Mouse (Mus musculus) ovary, adult 18-20 months (tissue): ENCODE data around the gene Nxt1.

ENCODE experiments used
- DNase-seq: peaks from one replicate; pipeline ENCODE4 v3.0.0; 2022; ENCODE audit warnings: low spot score, mixed read lengths

Gene Nxt1

DNA sequence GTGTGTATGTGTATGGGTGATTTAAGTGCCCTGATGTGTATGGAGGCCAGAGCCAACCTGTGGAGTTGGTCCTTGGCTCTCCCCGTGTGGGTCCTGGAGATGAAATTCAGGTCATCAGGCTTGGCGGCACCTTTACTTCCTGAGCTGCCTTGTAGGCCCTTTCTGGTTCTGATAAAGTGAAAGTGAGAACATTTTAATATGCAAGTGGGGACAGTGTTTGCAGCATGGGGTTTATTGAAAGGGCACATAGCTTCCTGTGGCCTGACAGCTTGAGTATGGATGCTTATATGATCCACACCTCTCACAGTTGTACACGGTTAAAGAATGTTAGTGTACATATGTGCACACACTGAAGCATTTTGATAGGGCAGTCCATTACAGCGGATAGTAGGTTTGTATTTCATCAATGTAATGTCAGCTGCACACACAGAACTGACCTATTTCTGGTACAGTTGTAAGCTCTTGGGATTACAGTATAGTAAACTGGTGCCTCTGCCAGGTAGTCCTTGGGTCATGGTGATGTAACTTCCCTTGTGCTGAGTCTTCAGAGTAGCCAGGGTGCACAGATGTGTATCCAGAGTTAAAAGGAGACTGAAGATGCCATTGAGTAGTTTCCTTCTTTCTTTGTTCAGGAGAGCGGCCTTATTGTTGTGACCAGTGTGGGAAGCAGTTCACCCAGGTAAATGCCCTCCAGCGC, 17.2 kb downstream of the Nxt1 start:
- DNase-seq: no peak

DNA sequence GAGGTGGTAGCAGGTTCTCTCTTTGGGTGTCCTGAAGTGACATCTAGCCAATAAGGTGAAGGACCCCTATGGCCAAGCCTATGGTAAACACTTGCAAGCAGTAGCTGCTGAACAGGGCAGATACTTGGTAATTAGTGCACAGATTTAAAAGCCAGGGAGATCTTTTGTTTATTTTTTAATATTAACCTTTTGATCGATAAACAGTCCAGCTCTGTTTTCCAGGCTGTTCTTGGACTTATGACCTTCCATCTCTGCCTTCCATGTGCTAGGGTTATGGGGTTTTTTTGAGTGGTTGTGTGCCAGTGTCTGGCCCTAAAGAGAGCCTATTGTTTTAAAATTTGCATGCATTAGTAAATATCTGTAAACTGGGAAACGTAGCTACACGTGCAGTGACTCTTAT, 17.9 kb downstream of the Nxt1 start:
- DNase-seq: no peak

DNA sequence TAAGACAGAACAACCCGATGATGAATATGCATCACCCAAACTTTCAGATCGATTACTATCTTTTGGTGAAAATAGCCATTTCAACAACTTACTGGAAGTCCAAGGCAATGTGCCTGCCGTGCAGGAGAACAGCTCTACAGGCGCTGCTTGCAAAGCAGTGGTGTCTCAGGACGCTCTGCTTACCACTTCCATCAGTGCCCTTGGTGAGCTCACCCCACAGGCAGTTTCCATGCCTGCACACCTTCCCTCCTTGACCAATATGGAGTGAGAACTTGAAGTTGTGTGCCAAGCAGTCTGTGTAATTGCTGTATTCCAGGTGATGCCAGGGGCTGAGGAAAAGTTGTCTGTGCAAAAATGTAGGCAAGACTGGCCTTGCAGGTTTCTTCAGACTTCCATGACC, 18.4 kb downstream of the Nxt1 start:
- DNase-seq: no peak

DNA sequence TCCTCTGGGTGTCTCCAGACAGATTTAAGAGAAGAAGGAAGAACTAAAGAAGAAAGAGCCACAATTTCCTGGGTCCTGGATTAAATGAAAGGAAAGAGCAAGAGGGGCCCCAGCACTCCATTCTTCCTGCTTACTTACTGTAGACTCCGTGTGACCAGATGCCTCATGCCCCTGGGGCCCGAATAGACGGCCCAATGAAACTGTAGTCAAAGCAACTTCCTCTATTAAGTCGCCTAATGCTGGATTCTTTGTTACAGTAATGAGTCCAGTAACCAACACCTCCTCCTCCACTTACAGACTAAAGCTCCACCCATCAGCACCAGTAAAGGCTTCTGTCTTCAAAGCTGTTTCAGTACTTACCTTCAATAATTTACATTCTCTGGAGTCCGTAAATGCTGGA, 26.2 kb downstream of the Nxt1 start:
- DNase-seq: no peak

DNA sequence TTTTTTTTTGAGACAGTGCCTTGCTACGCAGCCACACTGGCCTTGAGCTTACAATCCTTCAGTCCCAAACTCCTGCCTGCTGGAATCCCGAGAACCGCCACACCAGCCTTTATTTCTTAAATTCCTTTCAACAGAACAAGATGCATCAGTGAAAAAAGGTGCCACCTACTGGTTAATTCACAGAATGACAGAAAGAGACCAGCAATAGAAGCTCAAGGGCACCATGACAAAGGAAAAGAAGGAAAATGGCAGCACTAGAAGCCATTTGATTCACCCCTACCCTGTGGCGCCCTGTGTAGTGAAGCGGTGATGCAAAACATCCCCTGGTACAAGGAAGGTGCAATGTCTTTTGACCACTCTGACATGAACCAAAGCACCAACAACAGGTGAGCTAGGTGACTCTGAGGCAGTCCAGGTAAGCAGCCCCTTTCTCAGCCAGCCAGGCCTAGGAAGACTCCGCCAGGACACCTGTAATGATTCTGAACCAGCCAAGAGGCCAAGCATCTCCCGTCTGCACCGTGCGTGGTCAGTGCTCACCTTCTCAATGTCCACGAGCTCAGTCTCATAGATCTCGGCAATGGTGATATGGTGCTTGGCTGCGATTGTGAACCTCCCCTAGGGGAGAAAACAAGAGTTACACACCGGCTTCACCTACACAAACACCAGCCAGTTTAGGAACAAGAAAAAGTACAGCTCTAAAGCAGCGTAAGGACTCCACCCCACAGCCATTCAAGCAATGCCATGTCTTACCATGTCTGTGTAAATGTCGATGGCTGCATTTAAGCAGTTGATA, 34.2 kb downstream of the Nxt1 start:
- DNase-seq: no peak

DNA sequence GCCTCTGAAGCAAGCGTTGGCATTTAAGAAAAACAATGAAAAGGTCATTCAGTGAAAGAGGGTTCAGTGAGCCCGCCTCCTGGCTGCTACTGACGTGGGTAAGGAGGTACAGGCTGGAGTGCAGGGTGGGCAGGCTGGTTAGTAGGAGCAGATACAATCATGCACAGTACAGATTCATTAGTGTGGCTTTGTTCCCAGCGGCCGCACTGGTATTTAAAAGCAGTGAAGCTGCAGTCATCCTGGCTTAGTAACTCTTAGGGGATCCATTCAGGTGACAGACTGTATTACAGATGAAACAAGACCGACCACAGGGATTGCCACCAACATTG, 34.8 kb downstream of the Nxt1 start:
- DNase-seq: no peak

DNA sequence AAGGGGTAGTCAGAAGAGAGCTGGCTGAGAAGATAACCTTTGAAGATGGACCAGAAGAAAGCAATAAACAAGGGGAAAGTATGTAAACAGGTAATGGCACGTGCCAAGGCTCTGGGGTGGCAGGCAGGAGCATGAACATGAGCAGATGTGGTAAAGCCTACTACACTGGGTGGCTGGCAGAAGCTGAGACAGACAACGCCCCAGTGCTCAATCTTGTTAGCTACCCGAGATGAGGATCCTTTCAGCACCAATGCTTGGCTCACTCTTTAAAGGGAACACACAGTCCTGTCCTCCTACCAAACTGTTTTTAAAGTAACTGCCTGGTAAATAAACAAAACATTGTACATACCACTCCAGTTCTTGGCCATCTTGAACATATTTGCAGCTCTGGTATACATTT, 39.9 kb downstream of the Nxt1 start:
- DNase-seq: no peak

DNA sequence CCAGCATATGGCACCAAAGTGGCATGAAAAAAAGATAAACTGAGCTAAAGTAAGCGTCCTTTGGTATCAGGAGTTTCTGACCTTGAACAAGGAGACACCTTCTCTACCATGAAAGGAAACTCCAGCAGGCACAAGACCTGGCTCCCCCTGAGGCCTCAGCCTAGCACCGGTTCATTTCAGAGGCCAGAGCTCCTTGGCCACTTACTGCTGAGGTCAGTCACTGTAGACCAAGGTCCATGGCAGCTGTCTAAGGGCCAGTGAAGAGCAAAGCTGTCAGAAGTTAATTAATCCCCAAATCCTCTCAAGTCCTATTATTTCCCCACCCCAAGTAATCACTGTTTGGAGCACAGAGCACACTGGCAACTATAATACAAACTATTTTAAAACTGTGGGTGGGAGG, 44.7 kb downstream of the Nxt1 start:
- DNase-seq: no peak

DNA sequence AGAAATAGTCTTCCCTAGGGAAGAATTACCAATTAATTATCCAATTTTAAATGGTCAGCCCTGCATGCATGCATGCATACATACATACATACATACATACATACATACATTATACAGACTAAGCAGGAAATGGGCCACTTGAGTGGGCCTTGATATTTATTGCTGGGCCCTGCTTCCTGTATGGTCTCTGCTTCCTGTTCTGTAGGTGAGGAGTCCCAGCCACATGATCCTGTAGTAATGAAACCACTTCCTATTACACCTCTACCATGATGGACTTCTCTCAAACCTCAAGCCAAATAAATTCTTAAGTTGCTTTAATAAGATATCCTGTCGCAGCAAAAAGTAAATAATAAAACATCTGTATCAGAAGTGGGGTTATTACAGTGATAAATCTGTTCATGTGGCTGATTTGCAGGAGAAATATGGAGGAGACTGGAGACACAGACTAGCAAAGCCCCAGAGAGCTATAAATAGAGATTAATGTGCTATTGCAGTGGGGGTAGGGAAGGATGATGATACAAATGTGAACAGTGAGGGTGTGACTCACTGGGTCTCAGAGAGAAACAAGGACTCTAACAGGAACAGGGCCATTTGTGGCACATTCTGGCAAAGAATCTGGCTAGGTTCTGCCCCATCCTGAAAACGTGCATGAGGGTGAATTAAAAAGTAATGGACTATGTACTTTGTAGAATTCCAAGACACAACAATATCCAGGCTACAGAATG, 47.0 kb downstream of the Nxt1 start:
- DNase-seq: no peak
